Mouse (Mus musculus) limb, embryonic 10.5 days (tissue): Measurements from ENCODE around the gene Tcf23. TPM values are rescaled to one million over a fixed set of nuclear protein-coding genes. Genes with fewer than 3 reads are reported as not detected.

Experiments used
- DNase-seq: peaks from one replicate; pipeline ENCODE4 v3.0.0-alpha.2; 2017; ENCODE audit warnings: low spot score
- H3K27ac ChIP-seq: fragments of 300-500 bp; sonication (generic); 2 replicates; pipeline ENCODE4 v1.5.1; 2016; ENCODE audit warnings: mild to moderate bottlenecking
- H3K27me3 ChIP-seq: fragments of 300-500 bp; sonication (generic); 2 replicates; pipeline ENCODE4 v1.6.1; 2016; ENCODE audit warnings: low read depth, mild to moderate bottlenecking; ENCODE audit not compliant: poor library complexity, severe bottlenecking
- H3K36me3 ChIP-seq: fragments of 300-500 bp; sonication (generic); 2 replicates; pipeline ENCODE4 v1.6.1; 2016; ENCODE audit warnings: mild to moderate bottlenecking, moderate library complexity
- H3K4me1 ChIP-seq: fragments of 300-500 bp; sonication (generic); 2 replicates; pipeline ENCODE4 v1.6.1; 2016
- H3K4me3 ChIP-seq: fragments of 300-500 bp; sonication (generic); 2 replicates; pipeline ENCODE4 v1.5.1; 2016; ENCODE audit warnings: mild to moderate bottlenecking, moderate library complexity
- H3K9me3 ChIP-seq: fragments of 300-500 bp; sonication (generic); replicated peaks from 2 replicates; pipeline ENCODE4 v1.6.1; 2016; ENCODE audit warnings: mild to moderate bottlenecking
- WGBS: fragments of 180-500 bp; shearing (Covaris S2); methylation state at CpG from one replicate; pipeline ENCODE4 v1.1.7; 2016; 5-methylcytosine and 5-hydroxymethylcytosine counted together
- polyA plus RNA-seq: library from polyadenylated mRNA; unstranded; fragments of >200 nt; fragmentation: Nextera tagmentation; extraction: Ambion mirVana; gene quantifications from 2 replicates; pipeline ENCODE4 v1.2.1, GENCODE M21; 2016

Tcf23 gene
- polyA plus RNA-seq, 1 experiment from 2014 or later: not detected

DNA sequence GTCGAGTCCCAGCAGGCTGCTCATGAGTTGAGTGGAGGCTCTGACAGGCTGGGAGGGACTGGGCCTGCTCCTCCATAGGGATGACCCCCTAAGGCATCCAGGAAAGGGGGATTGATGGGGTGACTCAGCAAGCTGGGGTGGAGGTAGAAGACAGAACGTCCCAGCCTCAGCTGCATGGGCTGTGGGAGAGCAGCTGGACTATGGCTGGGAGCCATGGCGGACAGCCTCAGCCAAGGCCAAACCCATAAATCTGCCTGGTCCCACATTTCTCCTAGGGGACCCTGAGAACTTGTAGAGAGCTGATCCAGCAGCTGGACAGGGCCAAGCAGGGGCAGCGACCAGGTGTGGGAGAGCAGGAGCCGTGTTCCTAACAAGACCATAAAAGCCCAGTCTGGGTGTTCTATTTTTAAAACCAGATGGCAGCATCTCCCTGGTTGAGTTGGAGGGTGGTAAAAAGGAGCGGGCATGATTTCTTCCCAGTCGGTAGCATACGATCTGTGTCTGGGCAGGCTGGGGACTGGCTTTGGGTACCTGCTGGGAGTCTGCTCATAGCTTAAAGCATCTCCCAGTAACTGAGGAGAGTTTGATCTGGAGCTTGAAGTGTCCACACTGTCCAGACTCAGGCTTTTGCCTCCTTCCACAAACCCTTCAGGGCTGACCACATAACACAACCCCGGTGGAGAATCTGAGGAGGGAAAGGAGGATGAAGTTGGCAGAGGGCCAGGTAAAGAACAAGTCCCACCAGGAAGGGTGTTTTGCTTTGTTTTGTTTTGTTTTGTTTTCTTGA lies 6.6 kb downstream of the Tcf23 start:
- Histone ChIP-seq H3K9me3 (no peaks in the 10 kb centered on the region), H3K36me3 (no peaks in the 10 kb centered on the region), H3K4me3 (no peak overlapping the region), H3K27me3 (0 out of 2 replicates have a peak, but pooled peaks cover 2% of the 10 kb centered on the region), H3K27ac (no peak overlapping the region), H3K4me1 (peaks cover 21% of the 10 kb centered on the region)
- DNase-seq: no peak
- WGBS: 70% methylated on average over 9 of the region's 9 CpGs

GRCm38 (mm10) chr5:30982357-30982756 lies 13.9 kb downstream of the Tcf23 start:
- no peaks in the 10 kb centered on the region for H3K9me3 ChIP-seq
- H3K27me3 ChIP-seq: no peaks in the 10 kb centered on the region
- no peak overlapping the region for H3K4me3 ChIP-seq
- 15% methylated on average over 2 of the region's 2 CpGs for WGBS
- H3K4me1 ChIP-seq: no peaks in the 10 kb centered on the region
- H3K36me3 ChIP-seq: no peaks in the 10 kb centered on the region
- DNase-seq: no peak
- no peak overlapping the region for H3K27ac ChIP-seq

DNA sequence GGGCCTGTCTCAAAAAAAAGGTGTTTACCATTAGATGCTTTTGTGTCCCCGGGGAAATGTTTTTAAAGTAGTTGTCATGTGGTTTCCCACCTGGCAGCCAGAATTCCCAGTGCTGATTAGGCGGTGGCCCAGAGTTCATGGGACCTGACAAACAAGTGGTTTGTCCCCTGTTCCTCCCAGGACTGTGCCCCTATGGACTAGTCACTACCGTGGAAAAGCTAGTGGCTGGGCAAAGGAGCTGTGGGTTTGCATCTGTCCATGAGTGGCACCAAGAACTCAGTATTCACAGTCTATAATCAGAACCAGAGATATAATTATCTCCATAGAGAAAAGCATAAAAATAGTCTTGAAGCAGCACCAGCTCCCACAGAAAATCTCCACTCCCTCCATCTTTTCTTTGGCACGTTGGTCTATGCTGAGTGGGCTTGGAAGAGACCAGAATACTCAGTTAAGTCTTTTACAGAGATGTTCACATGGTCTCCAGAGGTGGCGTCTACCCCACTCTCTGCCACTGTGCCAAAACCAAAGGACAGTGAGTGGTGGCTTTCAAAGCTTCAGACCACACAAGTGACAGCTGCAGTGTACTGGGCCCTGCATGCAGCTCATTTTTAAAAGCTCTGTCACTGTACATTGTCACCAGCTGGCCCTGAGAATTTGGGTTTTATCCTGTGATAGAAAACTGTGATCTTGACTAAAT lies 24.7 kb downstream of the Tcf23 start:
- H3K27ac ChIP-seq: no peak overlapping the region
- 80% methylated on average over 5 of the region's 5 CpGs for WGBS
- no peaks in the 10 kb centered on the region for H3K4me1 ChIP-seq

GRCm38 (mm10) chr5:30994074-30994473 lies 25.6 kb downstream of the Tcf23 start:
- WGBS: 71% methylated on average over 3 of the region's 3 CpGs
- H3K36me3 ChIP-seq: no peaks in the 10 kb centered on the region
- no peaks in the 10 kb centered on the region for H3K9me3 ChIP-seq
- no peaks in the 10 kb centered on the region for H3K4me1 ChIP-seq
- no peak for DNase-seq
- no peak overlapping the region for H3K4me3 ChIP-seq
- H3K27ac ChIP-seq: no peak overlapping the region
- H3K27me3 ChIP-seq: no peaks in the 10 kb centered on the region

More for the DNA sequence above, 24.7 kb downstream of the Tcf23 start:
- H3K4me3 ChIP-seq: no peak overlapping the region
- H3K36me3 ChIP-seq: no peaks in the 10 kb centered on the region
- no peaks in the 10 kb centered on the region for H3K9me3 ChIP-seq
- H3K27me3 ChIP-seq: no peaks in the 10 kb centered on the region
- no peak for DNase-seq

GRCm38 (mm10) chr5:30994910-30995635 lies 26.6 kb downstream of the Tcf23 start:
- WGBS: 80% methylated on average over 11 of the region's 11 CpGs
- Histone ChIP-seq H3K27ac (no peak overlapping the region), H3K9me3 (no peaks in the 10 kb centered on the region), H3K36me3 (no peaks in the 10 kb centered on the region), H3K4me3 (no peak overlapping the region), H3K27me3 (no peaks in the 10 kb centered on the region), H3K4me1 (no peaks in the 10 kb centered on the region)
- no peak for DNase-seq

DNA sequence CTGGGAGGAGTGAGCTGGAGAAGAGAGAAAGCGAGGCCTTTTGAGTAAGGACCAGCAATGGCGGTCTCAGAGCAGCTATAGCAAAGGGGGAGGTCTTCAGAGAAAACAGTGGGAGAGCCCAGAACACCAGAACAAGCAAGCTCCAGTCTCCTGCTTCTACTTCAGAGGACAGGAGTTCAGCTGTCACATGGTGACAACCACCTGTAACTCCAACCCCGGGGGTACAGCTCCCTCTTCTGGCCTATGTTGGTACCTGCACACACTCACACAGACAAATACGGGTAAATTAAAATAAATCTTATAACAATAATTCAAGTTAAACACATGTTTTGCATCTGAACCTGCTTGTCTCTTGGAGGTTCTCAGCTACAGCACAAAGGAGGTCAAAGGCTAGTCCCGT lies 29.8 kb downstream of the Tcf23 start:
- WGBS: 22% methylated on average over 5 of the region's 5 CpGs
- DNase-seq: peak; percentile 69
- H3K4me3 ChIP-seq: no peak overlapping the region
- no peak overlapping the region for H3K27ac ChIP-seq
- H3K36me3 ChIP-seq: no peaks in the 10 kb centered on the region
- H3K27me3 ChIP-seq: no peaks in the 10 kb centered on the region
- no peaks in the 10 kb centered on the region for H3K9me3 ChIP-seq
- no peaks in the 10 kb centered on the region for H3K4me1 ChIP-seq

GRCm38 (mm10) chr5:30999324-30999723 lies 30.9 kb downstream of the Tcf23 start:
- Histone ChIP-seq H3K9me3 (no peaks in the 10 kb centered on the region), H3K36me3 (no peaks in the 10 kb centered on the region), H3K27me3 (no peaks in the 10 kb centered on the region), H3K4me1 (0 out of 2 replicates have a peak, but pooled peaks cover 4% of the 10 kb centered on the region), H3K27ac (no peak overlapping the region), H3K4me3 (no peak overlapping the region)
- WGBS: 78% methylated on average over 5 of the region's 5 CpGs
- no peak for DNase-seq

GRCm38 (mm10) chr5:31000122-31000521 lies 31.7 kb downstream of the Tcf23 start:
- Histone ChIP-seq H3K27ac (no peak overlapping the region), H3K27me3 (no peaks in the 10 kb centered on the region), H3K9me3 (no peaks in the 10 kb centered on the region), H3K36me3 (no peaks in the 10 kb centered on the region), H3K4me1 (0 out of 2 replicates have a peak, but pooled peaks cover 4% of the 10 kb centered on the region), H3K4me3 (no peak overlapping the region)
- 78% methylated on average over 7 of the region's 7 CpGs for WGBS
- DNase-seq: no peak

- DNase-seq: no peak
- Histone ChIP-seq H3K27me3 (no peaks in the 10 kb centered on the region), H3K27ac (no peak overlapping the region), H3K9me3 (no peaks in the 10 kb centered on the region), H3K4me3 (no peak overlapping the region), H3K36me3 (no peaks in the 10 kb centered on the region), H3K4me1 (0 out of 2 replicates have a peak, but pooled peaks cover 4% of the 10 kb centered on the region)
- WGBS: 90% methylated on average over 2 of the region's 2 CpGs
These were observed 32.5 kb downstream of the Tcf23 start for GRCm38 (mm10) chr5:31000993-31001392.

- H3K4me3 ChIP-seq: no peak overlapping the region
- WGBS: 79% methylated on average over 4 of the region's 4 CpGs
- no peak overlapping the region for H3K27ac ChIP-seq
- no peaks in the 10 kb centered on the region for H3K36me3 ChIP-seq
- H3K9me3 ChIP-seq: no peaks in the 10 kb centered on the region
- DNase-seq: no peak
- no peaks in the 10 kb centered on the region for H3K27me3 ChIP-seq
- 0 out of 2 replicates have a peak, but pooled peaks cover 4% of the 10 kb centered on the region for H3K4me1 ChIP-seq
These were observed 33.1 kb downstream of the Tcf23 start for GRCm38 (mm10) chr5:31001560-31001959.

GRCm38 (mm10) chr5:31004184-31004583 lies 35.7 kb downstream of the Tcf23 start:
- H3K4me1 ChIP-seq: 0 out of 2 replicates have a peak, but pooled peaks cover 4% of the 10 kb centered on the region
- no peak overlapping the region for H3K4me3 ChIP-seq
- DNase-seq: peak; percentile 96
- H3K27me3 ChIP-seq: no peaks in the 10 kb centered on the region
- H3K36me3 ChIP-seq: no peaks in the 10 kb centered on the region
- no peaks in the 10 kb centered on the region for H3K9me3 ChIP-seq
- H3K27ac ChIP-seq: no peak overlapping the region
- WGBS: 5% methylated on average over 5 of the region's 5 CpGs

DNA sequence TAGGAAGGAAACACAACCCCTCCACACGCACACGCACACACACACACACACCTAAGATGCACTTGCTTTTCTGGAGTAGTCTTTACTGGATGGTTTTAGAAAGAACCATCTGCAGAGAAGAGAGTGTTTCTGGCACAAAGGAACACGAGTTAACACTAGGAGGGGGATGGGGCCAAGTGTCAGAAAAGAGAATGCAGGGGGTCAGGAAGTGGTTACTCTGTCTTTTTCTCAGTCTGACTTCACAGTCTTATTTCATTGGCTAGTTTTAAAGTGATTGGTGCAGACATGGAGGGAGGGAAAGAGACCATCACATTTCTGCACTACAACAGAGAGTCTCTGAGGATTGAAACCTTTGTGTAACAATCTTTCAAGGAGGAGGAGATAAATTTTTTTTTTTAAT lies 44.3 kb downstream of the Tcf23 start:
- no peaks in the 10 kb centered on the region for H3K4me1 ChIP-seq
- 76% methylated on average over 3 of the region's 3 CpGs for WGBS
- no peak for DNase-seq
- H3K36me3 ChIP-seq: no peaks in the 10 kb centered on the region
- no peak overlapping the region for H3K4me3 ChIP-seq
- H3K27ac ChIP-seq: no peak overlapping the region
- H3K27me3 ChIP-seq: no peaks in the 10 kb centered on the region
- no peaks in the 10 kb centered on the region for H3K9me3 ChIP-seq

- Histone ChIP-seq H3K27me3 (no peaks in the 10 kb centered on the region), H3K4me3 (no peak overlapping the region), H3K36me3 (no peaks in the 10 kb centered on the region), H3K9me3 (no peaks in the 10 kb centered on the region), H3K4me1 (no peaks in the 10 kb centered on the region), H3K27ac (no peak overlapping the region)
- no peak for DNase-seq
- WGBS: 66% methylated on average over 2 of the region's 2 CpGs
These were observed 47.5 kb downstream of the Tcf23 start for GRCm38 (mm10) chr5:31015913-31016312.
